Mouse (Mus musculus) embryonic facial prominence, embryonic 14.5 days (tissue): ENCODE measurements around the gene 1700123O20Rik. TPM values are rescaled to one million over a fixed set of nuclear protein-coding genes. Genes with fewer than 3 reads are reported as not detected.

Experiments
- ATAC-seq: fragments of 200-750 bp; cut with Nextera tagmentation; 2 replicates; pipeline ENCODE4 v1.8.0; 2017; ENCODE audit warnings: low read depth, moderate number of reproducible peaks, moderate TSS enrichment
- DNase-seq: peaks from one replicate; pipeline ENCODE4 v3.0.0-alpha.2; 2015; ENCODE audit warnings: low spot score
- H3K27ac ChIP-seq: fragments of 300-500 bp; sonication (generic); replicated peaks from 2 replicates; pipeline ENCODE4 v1.5.1; 2014; ENCODE audit warnings: low read depth, mild to moderate bottlenecking, low read length, moderate library complexity
- H3K27me3 ChIP-seq: fragments of 300-500 bp; sonication (generic); replicated peaks from 2 replicates; pipeline ENCODE4 v1.6.1; 2014; ENCODE audit warnings: low read length; ENCODE audit not compliant: control insufficient read depth, insufficient read depth
- H3K36me3 ChIP-seq: fragments of 300-500 bp; sonication (generic); 2 replicates; pipeline ENCODE4 v1.6.1; 2014; ENCODE audit warnings: low read length, mixed read lengths; ENCODE audit not compliant: control insufficient read depth, insufficient read depth
- H3K4me1 ChIP-seq: fragments of 300-500 bp; sonication (generic); 2 replicates; pipeline ENCODE4 v1.6.1; 2014; ENCODE audit warnings: antibody characterized with exemption, low read length; ENCODE audit not compliant: control insufficient read depth, insufficient read depth
- H3K4me2 ChIP-seq: fragments of 300-500 bp; sonication (generic); 2 replicates; pipeline ENCODE4 v1.6.1; 2014; ENCODE audit warnings: low read depth, mild to moderate bottlenecking, low read length, moderate library complexity, mixed read lengths
- H3K4me3 ChIP-seq: fragments of 300-500 bp; sonication (generic); 2 replicates; pipeline ENCODE4 v1.5.1; 2014; ENCODE audit warnings: low read depth, mild to moderate bottlenecking, low read length
- H3K9ac ChIP-seq: fragments of 300-500 bp; sonication (generic); 2 replicates; pipeline ENCODE4 v1.6.1; 2014; ENCODE audit warnings: low read depth, mild to moderate bottlenecking, low read length, moderate library complexity, mixed read lengths
- H3K9me3 ChIP-seq: fragments of 300-500 bp; sonication (generic); 2 replicates; pipeline ENCODE4 v1.6.1; 2016; ENCODE audit warnings: low read length; ENCODE audit not compliant: control insufficient read depth
- WGBS: fragments of 180-500 bp; shearing (Covaris S2); extraction: QIAGEN DNeasy Blood & Tissue Kit; methylation state at CpG from one replicate; pipeline ENCODE4 v1.1.7; 2014; 5-methylcytosine and 5-hydroxymethylcytosine counted together
- polyA plus RNA-seq: library from polyadenylated mRNA; unstranded; fragments of >200 nt; fragmentation: Nextera tagmentation; extraction: Ambion mirVana; gene quantifications from 2 replicates; pipeline ENCODE4 v1.2.1, GENCODE M21; 2014

The 1700123O20Rik gene
- 70.7 and 84.9 TPM in 2 replicates for polyA plus RNA-seq

GRCm38 (mm10) chr14:54686063-54686521, at the start of gene 1700123O20Rik:
1700123O20Rik (plus strand) TSS chr14:54686216.
- H3K36me3 ChIP-seq = peaks cover 32% of the 10 kb centered on the region
- H3K4me3 ChIP-seq = peak within 1 kb of the TSS; percentile 90
- H3K9me3 ChIP-seq = no peaks in the 10 kb centered on the region
- no peaks in the 10 kb centered on the region for H3K27me3 ChIP-seq
- peak within 1 kb of the TSS; percentile 67 for H3K4me2 ChIP-seq
- peaks cover 19% of the 10 kb centered on the region for H3K4me1 ChIP-seq
- peak within 1 kb of the TSS; percentile 97 for H3K9ac ChIP-seq
- under 1% methylated on average over 40 of the region's 41 CpGs for WGBS
- peak within 1 kb of the TSS; percentile 96 for H3K27ac ChIP-seq
- ATAC-seq (peak; percentile 85), DNase-seq (peak; percentile 95)

- Histone ChIP-seq H3K27me3 (no peaks in the 10 kb centered on the region), H3K4me3 (no peak overlapping the region), H3K4me1 (0 out of 2 replicates have a peak, but pooled peaks cover 10% of the 10 kb centered on the region), H3K36me3 (peaks cover 52% of the 10 kb centered on the region), H3K27ac (no peak overlapping the region), H3K9me3 (no peaks in the 10 kb centered on the region), H3K4me2 (no peak overlapping the region), H3K9ac (no peak overlapping the region)
- 55% methylated on average over 8 of the region's 8 CpGs for WGBS
- ATAC-seq = no peak
- no peak for DNase-seq
Observed at GRCm38 (mm10) chr14:54636954-54637353, 49.1 kb upstream of the 1700123O20Rik start.

- DNase-seq (no peak), ATAC-seq (no peak)
- H3K4me1 ChIP-seq = 0 out of 2 replicates have a peak, but pooled peaks cover 10% of the 10 kb centered on the region
- H3K27ac ChIP-seq = no peak overlapping the region
- H3K9ac ChIP-seq = no peak overlapping the region
- peaks cover 52% of the 10 kb centered on the region for H3K36me3 ChIP-seq
- no peak overlapping the region for H3K4me2 ChIP-seq
- 72% methylated on average over 5 of the region's 5 CpGs for WGBS
- no peaks in the 10 kb centered on the region for H3K9me3 ChIP-seq
- no peaks in the 10 kb centered on the region for H3K27me3 ChIP-seq
- H3K4me3 ChIP-seq = no peak overlapping the region
Observed at GRCm38 (mm10) chr14:54638210-54638609, 47.8 kb upstream of the 1700123O20Rik start.

GRCm38 (mm10) chr14:54640121-54640520, 45.9 kb upstream of the 1700123O20Rik start:
- Histone ChIP-seq H3K27me3 (no peaks in the 10 kb centered on the region), H3K4me2 (peak overlapping the region; percentile 97), H3K9me3 (no peaks in the 10 kb centered on the region), H3K4me3 (peak overlapping the region; percentile 80), H3K4me1 (0 out of 2 replicates have a peak, but pooled peaks cover 10% of the 10 kb centered on the region), H3K9ac (peak overlapping the region; percentile 82), H3K36me3 (peaks cover 57% of the 10 kb centered on the region), H3K27ac (no peak overlapping the region)
- no peak for ATAC-seq
- no peak for DNase-seq
- WGBS = 20% methylated on average over 4 of the region's 4 CpGs

- Histone ChIP-seq H3K27me3 (no peaks in the 10 kb centered on the region), H3K27ac (peak within 1 kb of the TSS; percentile 78), H3K4me2 (peak within 1 kb of the TSS; percentile 97), H3K36me3 (peaks cover 60% of the 10 kb centered on the region), H3K9ac (peak within 1 kb of the TSS; percentile 82), H3K4me3 (peak within 1 kb of the TSS; percentile 80), H3K4me1 (0 out of 2 replicates have a peak, but pooled peaks cover 10% of the 10 kb centered on the region), H3K9me3 (no peaks in the 10 kb centered on the region)
- 0% methylated on average over 5 of the region's 28 CpGs for WGBS
- ATAC-seq = peak; percentile 16; the same call in 1 of the 2 replicates
- no peak for DNase-seq
Observed at GRCm38 (mm10) chr14:54640946-54641304, 45.1 kb upstream of the 1700123O20Rik start, which contains the start of gene Gm17606. Gm17606 (plus strand) TSS chr14:54640952.

GRCm38 (mm10) chr14:54641305-54641969, 44.6 kb upstream of the 1700123O20Rik start, which contains the start of gene Cdh24:
Cdh24 (minus strand) TSS chr14:54641364.
- DNase-seq (peak; percentile 95), ATAC-seq (peak; percentile 96)
- H3K9ac ChIP-seq = peak within 1 kb of the TSS; percentile 82
- H3K4me2 ChIP-seq = peak within 1 kb of the TSS; percentile 97
- H3K9me3 ChIP-seq = no peaks in the 10 kb centered on the region
- no peaks in the 10 kb centered on the region for H3K27me3 ChIP-seq
- 0 out of 2 replicates have a peak, but pooled peaks cover 10% of the 10 kb centered on the region for H3K4me1 ChIP-seq
- H3K27ac ChIP-seq = peak within 1 kb of the TSS; percentile 78
- peak within 1 kb of the TSS; percentile 80 for H3K4me3 ChIP-seq
- H3K36me3 ChIP-seq = peaks cover 60% of the 10 kb centered on the region
- 0% methylated on average over 30 of the region's 52 CpGs for WGBS

- DNase-seq = no peak
- Histone ChIP-seq H3K4me1 (0 out of 2 replicates have a peak, but pooled peaks cover 10% of the 10 kb centered on the region), H3K36me3 (peaks cover 60% of the 10 kb centered on the region), H3K4me3 (no peak overlapping the region), H3K27me3 (no peaks in the 10 kb centered on the region), H3K27ac (no peak overlapping the region), H3K9me3 (no peaks in the 10 kb centered on the region), H3K9ac (no peak overlapping the region), H3K4me2 (no peak overlapping the region)
- no peak for ATAC-seq
- WGBS = 80% methylated on average over 25 of the region's 25 CpGs
Observed at GRCm38 (mm10) chr14:54642224-54642944, 43.6 kb upstream of the 1700123O20Rik start.

GRCm38 (mm10) chr14:54643011-54643410, 43.0 kb upstream of the 1700123O20Rik start:
- ATAC-seq (no peak), DNase-seq (no peak)
- Histone ChIP-seq H3K9me3 (no peaks in the 10 kb centered on the region), H3K4me3 (no peak overlapping the region), H3K9ac (no peak overlapping the region), H3K36me3 (peaks cover 62% of the 10 kb centered on the region), H3K4me1 (0 out of 2 replicates have a peak, but pooled peaks cover 10% of the 10 kb centered on the region), H3K27me3 (no peaks in the 10 kb centered on the region), H3K4me2 (no peak overlapping the region), H3K27ac (no peak overlapping the region)
- 83% methylated on average over 2 of the region's 2 CpGs for WGBS
